ENCODE assay signal across 8 mouse cellular contexts in genomic region chrX:20946055-20946454, GRCm38 (mm10). TPM values are rescaled to one million over a fixed set of nuclear protein-coding genes. Genes with fewer than 3 reads are reported as not detected.
DNase-seq lines count a peak whose midpoint lies in the region; ATAC-seq and TF ChIP-seq lines count a peak whose summit lies in the region.

No protein-coding gene starts in this region.

- intact Hi-C loops in heart, adult 2 months (cut with DNase I): loop anchor here (2.0 to 5.0 kb wide), 3 partner anchors 99 to 284 kb away; no protein-coding TSS in a partner anchor

- no peaks in the 10 kb centered on the region for H3K9me3 ChIP-seq in heart, embryonic 12.5 days (replicated peaks)
- no peaks in the 10 kb centered on the region for H3K9me3 ChIP-seq in embryonic facial prominence, embryonic 11.5 days (replicated peaks; ENCODE audit: control insufficient read depth, low read length)

- no peaks in the 10 kb centered on the region for H3K36me3 ChIP-seq in heart, adult 2 months (ENCODE audit: control insufficient read depth, insufficient read depth, low read length)
- H3K36me3 ChIP-seq in heart, embryonic 12.5 days: no peaks in the 10 kb centered on the region
- no peaks in the 10 kb centered on the region for H3K36me3 ChIP-seq in embryonic facial prominence, embryonic 11.5 days (replicated peaks; ENCODE audit: control insufficient read depth, insufficient read depth, low read depth, low read length)

- TF ChIP-seq EP300 in heart, adult 2 months (IDR thresholded peaks at IDR 0.05; ENCODE audit: insufficient read depth, low read depth, low read length): no peak

- 12% methylated on average over 4 of the region's 4 CpGs for WGBS in heart, adult 2 months
- WGBS in heart, embryonic 12.5 days: 9% methylated on average over 4 of the region's 4 CpGs
- WGBS in embryonic facial prominence, embryonic 11.5 days: 8% methylated on average over 4 of the region's 4 CpGs

- no peak overlapping the region for H3K27ac ChIP-seq in heart, adult 2 months
- no peak overlapping the region for H3K27ac ChIP-seq in heart, embryonic 12.5 days (ENCODE audit: poor library complexity, severe bottlenecking)
- no peak overlapping the region for H3K27ac ChIP-seq in embryonic facial prominence, embryonic 11.5 days (replicated peaks; ENCODE audit: low read depth, low read length)

- H3K79me2 ChIP-seq in heart, adult 2 months (replicated peaks; ENCODE audit: control insufficient read depth, insufficient read depth, low read length): no peaks in the 10 kb centered on the region

- H3K4me1 ChIP-seq in heart, adult 2 months (ENCODE audit: control insufficient read depth, insufficient read depth, low read length): no peaks in the 10 kb centered on the region
- no peaks in the 10 kb centered on the region for H3K4me1 ChIP-seq in heart, embryonic 12.5 days (replicated peaks)
- no peaks in the 10 kb centered on the region for H3K4me1 ChIP-seq in embryonic facial prominence, embryonic 11.5 days (ENCODE audit: control insufficient read depth, insufficient read depth, low read length)

- no peak overlapping the region for H3K4me3 ChIP-seq in heart, adult 2 months
- H3K4me3 ChIP-seq in heart, embryonic 12.5 days: no peak overlapping the region
- no peak overlapping the region for H3K4me3 ChIP-seq in embryonic facial prominence, embryonic 11.5 days (ENCODE audit: low read depth, low read length)

- no peak for ATAC-seq in heart, embryonic 12.5 days (ENCODE audit: insufficient number of reproducible peaks, low FRiP score)
- ATAC-seq in embryonic facial prominence, embryonic 11.5 days (replicated peaks; ENCODE audit: insufficient number of reproducible peaks, low FRiP score, low TSS enrichment, low read depth): no peak

- TF ChIP-seq POLR2A in heart, adult 2 months (IDR thresholded peaks at IDR 0.05; ENCODE audit: insufficient read depth, low read depth, low read length): no peak

- no peaks in the 10 kb centered on the region for H3K27me3 ChIP-seq in heart, adult 2 months (ENCODE audit: control insufficient read depth, insufficient read depth, low read length)
- no peaks in the 10 kb centered on the region for H3K27me3 ChIP-seq in heart, embryonic 12.5 days (replicated peaks)
- no peaks in the 10 kb centered on the region for H3K27me3 ChIP-seq in embryonic facial prominence, embryonic 11.5 days (ENCODE audit: control insufficient read depth, insufficient read depth, low read length)

- no peak overlapping the region for H3K9ac ChIP-seq in heart, adult 2 months (ENCODE audit: low read depth, low read length)
- no peak overlapping the region for H3K9ac ChIP-seq in heart, embryonic 12.5 days
- no peak overlapping the region for H3K9ac ChIP-seq in embryonic facial prominence, embryonic 11.5 days (replicated peaks; ENCODE audit: low read length)

- H3K4me2 ChIP-seq in heart, embryonic 12.5 days: no peak overlapping the region
- H3K4me2 ChIP-seq in embryonic facial prominence, embryonic 11.5 days (ENCODE audit: low read depth, low read length): no peak overlapping the region

- TF ChIP-seq CTCF in heart, adult 2 months (IDR thresholded peaks at IDR 0.05): peak; percentile 76

- DNase-seq in heart, adult 2 months: peak; percentile 36 to 58
- peak; percentile 40 for DNase-seq in 416B (ENCODE audit: low read depth)
- peak; percentile 45 for DNase-seq in adrenal gland, adult 2 months
- peak; percentile 52 for DNase-seq in embryonic facial prominence, embryonic 11.5 days (ENCODE audit: low spot score)
- peak; percentile 41 for DNase-seq in kidney, postnatal 14 days
- peak; percentile 57 for DNase-seq in lung, postnatal 10 days
- peak; percentile 22 to 64 for DNase-seq in spleen, postnatal 4 days (ENCODE audit: low spot score in 2 of 2)

RNA-seq across cellular contexts. Expression of gene Elk1, which starts 4.4 kb away (rescaled TPM):
- 10 to 100 TPM in 1 of 2 experiments, 1 to 10 TPM in 1; 8.6 to 10.1 TPM for total RNA-seq in heart, adult 2 months (2021)
- 11.9 and 14.0 TPM in 2 replicates for polyA plus RNA-seq in heart, adult 2 months (2012; rRNA removed)
- 13.0 and 14.6 TPM in 2 replicates for polyA plus RNA-seq in heart, embryonic 12.5 days (2016; fragmentation: Nextera tagmentation; extraction: Ambion mirVana)
- total RNA-seq in adrenal gland, adult 2 months (2021): 10 to 100 TPM; 14.6 to 16.5 TPM
- polyA plus RNA-seq in adrenal gland, adult 2 months (2012; rRNA removed): 34.3 and 35.0 TPM in 2 replicates
- polyA plus RNA-seq in embryonic facial prominence, embryonic 11.5 days (2014; fragmentation: Nextera tagmentation; extraction: Ambion mirVana): 8.2 and 8.4 TPM in 2 replicates

RNA-seq across cellular contexts. Expression of gene Cfp, which starts 14.7 kb away (rescaled TPM):
- 10 to 100 TPM in 1 of 2 experiments, 1 to 10 TPM in 1; 7.9 to 12.8 TPM for total RNA-seq in heart, adult 2 months (2021)
- 10.8 and 12.2 TPM in 2 replicates for polyA plus RNA-seq in heart, adult 2 months (2012; rRNA removed)
- polyA plus RNA-seq in heart, embryonic 12.5 days (2016; fragmentation: Nextera tagmentation; extraction: Ambion mirVana): 2.2 and 2.7 TPM in 2 replicates
- total RNA-seq in adrenal gland, adult 2 months (2021): 10 to 100 TPM; 11.6 to 12.1 TPM
- polyA plus RNA-seq in adrenal gland, adult 2 months (2012; rRNA removed): 23.6 and 24.0 TPM in 2 replicates
- 2.1 and 3.4 TPM in 2 replicates for polyA plus RNA-seq in embryonic facial prominence, embryonic 11.5 days (2014; fragmentation: Nextera tagmentation; extraction: Ambion mirVana)

RNA-seq across cellular contexts. Expression of gene Uxt, which starts 15.8 kb away (rescaled TPM):
- 10 to 100 TPM; 33.5 to 42.8 TPM for total RNA-seq in heart, adult 2 months (2021)
- 21.9 and 36.8 TPM in 2 replicates for polyA plus RNA-seq in heart, adult 2 months (2012; rRNA removed)
- 46.0 and 51.8 TPM in 2 replicates for polyA plus RNA-seq in heart, embryonic 12.5 days (2016; fragmentation: Nextera tagmentation; extraction: Ambion mirVana)
- total RNA-seq in adrenal gland, adult 2 months (2021): 10 to 100 TPM; 35.9 to 42.6 TPM
- 6.9 TPM in 2 replicates for polyA plus RNA-seq in adrenal gland, adult 2 months (2012; rRNA removed)
- polyA plus RNA-seq in embryonic facial prominence, embryonic 11.5 days (2014; fragmentation: Nextera tagmentation; extraction: Ambion mirVana): 54.9 and 55.0 TPM in 2 replicates

RNA-seq across cellular contexts. Expression of gene Syn1, which starts 25.3 kb away (rescaled TPM):
- under 1 TPM; 0.16 to 0.31 TPM for total RNA-seq in heart, adult 2 months (2021)
- 0.35 and 0.57 TPM in 2 replicates for polyA plus RNA-seq in heart, adult 2 months (2012; rRNA removed)
- polyA plus RNA-seq in heart, embryonic 12.5 days (2016; fragmentation: Nextera tagmentation; extraction: Ambion mirVana): 0.31 and 0.33 TPM in 2 replicates
- total RNA-seq in adrenal gland, adult 2 months (2021): 10 to 100 TPM in 1 of 2 experiments, 1 to 10 TPM in 1; 8.1 to 12.4 TPM
- 11.4 and 12.2 TPM in 2 replicates for polyA plus RNA-seq in adrenal gland, adult 2 months (2012; rRNA removed)
- polyA plus RNA-seq in embryonic facial prominence, embryonic 11.5 days (2014; fragmentation: Nextera tagmentation; extraction: Ambion mirVana): 3.6 and 4.0 TPM in 2 replicates
